Mouse (Mus musculus) cortical plate, adult 2 months (tissue): ENCODE measurements at regions not wholly inside any gene's neighbourhood (a gene's known extent, or its start where the extent isn't known, plus 50 kb on each side); places are given as distances from the start of the nearest gene placed in this dataset.

Experiments used
- H3K27ac ChIP-seq: fragments of 200-500 bp; 2 replicates; pipeline ENCODE4 v1.5.1; 2012; ENCODE audit warnings: low read length, control low read depth, inconsistent platforms; ENCODE audit not compliant: insufficient read depth
- H3K4me1 ChIP-seq: fragments of 200-500 bp; 2 replicates; pipeline ENCODE4 v1.6.1; 2011; ENCODE audit warnings: low read length; ENCODE audit not compliant: control insufficient read depth, insufficient read depth
- H3K4me3 ChIP-seq: fragments of 200-500 bp; 2 replicates; pipeline ENCODE4 v1.5.1; 2011; ENCODE audit warnings: mild to moderate bottlenecking, low read length, control low read depth; ENCODE audit not compliant: insufficient read depth
- CTCF ChIP-seq: fragments of 200-500 bp; IDR thresholded peaks from 2 replicates; pipeline ENCODE4 v1.5.1; 2011; ENCODE audit warnings: mild to moderate bottlenecking, control low read depth, low read length; ENCODE audit not compliant: insufficient read depth; ENCODE audit errors: extremely low read depth
- POLR2A ChIP-seq: fragments of 200-500 bp; IDR thresholded peaks from 2 replicates; pipeline ENCODE4 v1.6.1; 2011; ENCODE audit warnings: mild to moderate bottlenecking, low read length, control low read depth; ENCODE audit not compliant: insufficient read depth; ENCODE audit errors: extremely low read depth

- Histone ChIP-seq H3K4me1 (peaks cover 4% of the 10 kb centered on the region; the same call in 1 of the 2 replicates), H3K27ac (peak overlapping the region; percentile 28; the same call in 1 of the 2 replicates), H3K4me3 (no peak overlapping the region)
- no peak for TF ChIP-seq CTCF
- TF ChIP-seq POLR2A = no peak
These were observed 60.8 kb upstream of the Arhgap21 start for GRCm38 (mm10) chr2:21029391-21030010.

GRCm38 (mm10) chr2:21028605-21029004, 59.9 kb upstream of the Arhgap21 start:
- TF ChIP-seq CTCF (no peak), POLR2A (no peak)
- H3K4me1 ChIP-seq = peaks cover 4% of the 10 kb centered on the region; the same call in 1 of the 2 replicates
- H3K27ac ChIP-seq = peak overlapping the region; percentile 82; the same call in 1 of the 2 replicates
- H3K4me3 ChIP-seq = no peak overlapping the region

GRCm38 (mm10) chr2:21018535-21018934, 49.9 kb upstream of the Arhgap21 start:
- Histone ChIP-seq H3K27ac (no peak overlapping the region), H3K4me3 (no peak overlapping the region), H3K4me1 (no peaks in the 10 kb centered on the region)
- no peak for TF ChIP-seq CTCF
- no peak for TF ChIP-seq POLR2A
